Mouse (Mus musculus) liver, embryonic 13.5 days (tissue): ENCODE data around the gene Serpinf1. TPM values are rescaled to one million over a fixed set of nuclear protein-coding genes. Genes with fewer than 3 reads are reported as not detected.

ENCODE experiments used
- ATAC-seq: fragments of 200-750 bp; cut with Nextera tagmentation; 2 replicates; pipeline ENCODE4 v1.8.0; 2017; ENCODE audit warnings: low read depth, mild to moderate bottlenecking, moderate number of reproducible peaks, moderate library complexity
- DNase-seq: peaks from one replicate; pipeline ENCODE4 v3.0.0; 2022
- H3K27ac ChIP-seq: fragments of 300-500 bp; sonication (generic); 2 replicates; pipeline ENCODE4 v1.5.1; 2015; ENCODE audit warnings: moderate library complexity, mild to moderate bottlenecking, inconsistent platforms
- H3K27me3 ChIP-seq: fragments of 300-500 bp; sonication (generic); 2 replicates; pipeline ENCODE4 v1.6.1; 2015; ENCODE audit warnings: mild to moderate bottlenecking, inconsistent platforms
- H3K36me3 ChIP-seq: fragments of 300-500 bp; sonication (generic); 2 replicates; pipeline ENCODE4 v1.6.1; 2015; ENCODE audit warnings: mild to moderate bottlenecking, inconsistent platforms
- H3K4me1 ChIP-seq: fragments of 300-500 bp; sonication (generic); replicated peaks from 2 replicates; pipeline ENCODE4 v1.6.1; 2015; ENCODE audit warnings: inconsistent platforms
- H3K4me2 ChIP-seq: fragments of 300-500 bp; sonication (generic); 2 replicates; pipeline ENCODE4 v1.6.1; 2015; ENCODE audit warnings: inconsistent platforms, mild to moderate bottlenecking, moderate library complexity
- H3K4me3 ChIP-seq: fragments of 300-500 bp; sonication (generic); replicated peaks from 2 replicates; pipeline ENCODE4 v1.5.1; 2015; ENCODE audit warnings: mild to moderate bottlenecking, inconsistent platforms
- H3K9ac ChIP-seq: fragments of 300-500 bp; sonication (generic); 2 replicates; pipeline ENCODE4 v1.6.1; 2015; ENCODE audit warnings: mild to moderate bottlenecking, inconsistent platforms
- H3K9me3 ChIP-seq: fragments of 300-500 bp; sonication (generic); replicated peaks from 2 replicates; pipeline ENCODE4 v1.6.1; 2016; ENCODE audit warnings: inconsistent platforms
- WGBS: fragments of 180-500 bp; shearing (Covaris S2); methylation state at CpG from one replicate; pipeline ENCODE4 v1.1.7; 2015; ENCODE audit not compliant: insufficient replicate concordance; 5-methylcytosine and 5-hydroxymethylcytosine counted together
- polyA plus RNA-seq: library from polyadenylated mRNA; unstranded; fragments of >200 nt; fragmentation: Nextera tagmentation; extraction: Ambion mirVana; gene quantifications from 2 replicates; pipeline ENCODE4 v1.2.1, GENCODE M21; 2015

The Serpinf1 gene
- polyA plus RNA-seq, 1 experiment from 2014 or later = 181 TPM

DNA sequence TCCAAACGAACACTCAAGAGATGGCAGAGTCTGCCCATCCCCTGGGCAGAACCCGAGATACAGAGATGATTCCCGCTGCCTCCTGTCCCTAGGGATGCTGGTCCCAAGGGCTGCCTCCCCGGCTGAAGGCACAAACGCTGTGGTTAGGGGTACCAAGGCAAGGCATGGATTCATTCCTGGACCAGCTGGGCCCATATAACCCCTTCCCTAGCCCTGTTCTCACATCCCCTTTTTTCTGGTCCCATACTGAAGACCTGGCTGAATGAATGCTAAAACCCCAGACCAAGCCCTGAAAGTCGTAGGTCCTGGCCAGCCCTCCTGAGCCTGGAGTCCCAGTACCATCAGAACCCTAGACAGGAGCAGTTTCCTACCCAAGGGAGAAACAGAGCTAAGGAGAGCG is 18.5 kb upstream of the Serpinf1 start:
- H3K27me3 ChIP-seq = no peaks in the 10 kb centered on the region
- H3K27ac ChIP-seq = peak overlapping the region; percentile 64; the same call in 1 of the 2 replicates
- no peaks in the 10 kb centered on the region for H3K9me3 ChIP-seq
- no peak for DNase-seq
- no peak overlapping the region for H3K4me3 ChIP-seq
- no peak overlapping the region for H3K9ac ChIP-seq
- no peak overlapping the region for H3K4me2 ChIP-seq
- H3K4me1 ChIP-seq = peaks cover 58% of the 10 kb centered on the region
- 77% methylated on average over 7 of the region's 7 CpGs for WGBS
- no peak for ATAC-seq
- peaks cover 73% of the 10 kb centered on the region for H3K36me3 ChIP-seq

DNA sequence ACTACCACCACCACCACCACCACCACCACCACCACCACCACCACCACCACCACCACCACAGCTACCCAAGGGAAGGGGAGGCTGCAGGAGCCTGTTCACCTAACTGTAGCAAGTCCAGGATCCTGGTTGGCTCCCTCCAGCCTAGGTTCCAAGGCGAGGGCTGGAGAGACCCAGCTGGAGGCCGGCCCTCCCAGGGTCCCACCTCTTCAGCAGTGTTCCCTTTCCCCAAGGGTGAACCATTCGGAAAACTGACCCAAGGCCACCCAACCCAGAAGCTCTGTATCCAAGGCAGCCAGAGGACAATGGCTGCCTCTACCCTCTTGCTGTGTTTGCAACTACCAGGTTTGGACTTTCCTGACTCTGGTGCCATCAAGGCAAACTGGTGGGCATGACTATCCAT is 17.4 kb upstream of the Serpinf1 start:
- peaks cover 50% of the 10 kb centered on the region for H3K4me1 ChIP-seq
- no peak overlapping the region for H3K4me2 ChIP-seq
- no peak for ATAC-seq
- peaks cover 73% of the 10 kb centered on the region for H3K36me3 ChIP-seq
- DNase-seq = no peak
- 0 out of 2 replicates have a peak overlapping the region, but pooled peaks have one; percentile 5 for H3K9ac ChIP-seq
- 81% methylated on average over 3 of the region's 3 CpGs for WGBS
- no peaks in the 10 kb centered on the region for H3K27me3 ChIP-seq
- H3K9me3 ChIP-seq = 0 out of 2 replicates have a peak, but pooled peaks cover 2% of the 10 kb centered on the region
- peak overlapping the region; percentile 64 for H3K27ac ChIP-seq
- H3K4me3 ChIP-seq = no peak overlapping the region

DNA sequence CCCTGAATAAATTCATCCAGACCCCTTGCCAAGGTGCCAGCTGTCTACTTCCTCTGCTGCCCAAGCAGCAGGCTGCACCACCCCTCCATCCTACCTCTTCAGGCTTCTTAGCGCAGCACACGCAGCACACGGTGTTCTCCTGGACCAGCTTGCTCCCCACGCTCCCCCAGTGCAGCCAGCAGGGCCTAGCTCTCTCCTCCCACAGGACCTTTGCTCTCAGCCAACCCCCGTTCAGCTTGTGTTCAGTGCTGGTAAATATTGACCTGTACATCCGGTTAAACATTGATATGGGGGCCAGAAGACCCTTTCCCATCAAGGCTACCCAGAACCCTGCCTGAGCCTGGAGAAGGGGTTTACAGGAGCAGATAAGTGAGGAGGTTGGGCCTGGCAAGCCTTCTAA is 16.9 kb upstream of the Serpinf1 start, which contains the start of gene Serpinf2:
Serpinf2 (minus strand) TSS at position 229 of the 400 bp plus-strand sequence.
- peaks cover 44% of the 10 kb centered on the region for H3K4me1 ChIP-seq
- H3K36me3 ChIP-seq = peaks cover 73% of the 10 kb centered on the region
- peak within 1 kb of the TSS; percentile 54 for H3K4me2 ChIP-seq
- ATAC-seq (peak; percentile 60), DNase-seq (no peak)
- peaks cover 7% of the 10 kb centered on the region for H3K9me3 ChIP-seq
- peak within 1 kb of the TSS; percentile 67 for H3K27ac ChIP-seq
- no peaks in the 10 kb centered on the region for H3K27me3 ChIP-seq
- 79% methylated on average over 6 of the region's 6 CpGs for WGBS
- H3K9ac ChIP-seq = peak within 1 kb of the TSS; percentile 56
- H3K4me3 ChIP-seq = peak within 1 kb of the TSS; percentile 56

DNA sequence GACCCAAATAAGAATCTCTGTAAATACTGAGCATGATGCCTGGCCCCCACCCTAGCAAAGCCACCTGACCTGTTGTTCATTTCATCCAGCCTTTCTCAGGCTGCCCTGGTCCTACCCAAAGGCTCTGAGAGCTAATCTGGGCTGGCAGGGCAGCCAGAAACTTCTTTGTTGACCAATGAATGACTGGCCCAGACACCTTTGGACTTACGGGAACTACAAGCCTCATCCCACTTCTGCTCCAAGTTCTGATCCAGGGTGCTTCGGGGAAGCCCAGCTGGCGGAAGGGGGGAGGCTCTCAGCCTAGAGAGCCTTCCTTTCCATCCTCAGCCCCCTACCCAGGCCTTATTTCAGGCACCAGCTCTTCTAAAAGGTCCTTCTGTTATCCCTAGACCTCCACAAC is 16.3 kb upstream of the Serpinf1 start:
- Histone ChIP-seq H3K36me3 (peaks cover 73% of the 10 kb centered on the region), H3K4me1 (peaks cover 40% of the 10 kb centered on the region), H3K9me3 (peaks cover 10% of the 10 kb centered on the region), H3K9ac (peak overlapping the region; percentile 55), H3K27ac (peak overlapping the region; percentile 67), H3K27me3 (no peaks in the 10 kb centered on the region), H3K4me2 (peak overlapping the region; percentile 54), H3K4me3 (peak overlapping the region; percentile 56)
- ATAC-seq (no peak), DNase-seq (no peak)
- WGBS = 87% methylated on average over 3 of the region's 3 CpGs

DNA sequence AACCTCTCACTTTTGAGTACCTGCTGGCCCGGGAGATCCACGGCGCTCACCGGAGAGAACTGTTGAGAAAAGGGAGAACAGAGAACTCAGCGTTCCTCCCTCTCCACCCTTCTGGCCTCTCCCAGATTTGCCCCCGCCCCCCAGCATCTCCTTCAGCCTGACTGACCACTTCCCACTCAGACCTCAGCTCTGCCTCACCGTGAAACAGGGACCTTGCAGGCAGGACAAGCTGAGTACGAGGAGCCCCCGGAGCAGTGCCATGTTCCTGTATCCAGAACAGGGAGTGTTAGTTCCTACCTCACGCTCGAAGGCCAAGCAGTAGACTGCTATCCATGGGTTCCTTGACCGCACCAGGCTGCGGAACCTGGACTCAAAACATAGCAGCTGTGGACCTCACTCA is 15.7 kb upstream of the Serpinf1 start:
- H3K27me3 ChIP-seq = no peaks in the 10 kb centered on the region
- DNase-seq = no peak
- H3K9me3 ChIP-seq = peaks cover 10% of the 10 kb centered on the region
- peaks cover 36% of the 10 kb centered on the region for H3K4me1 ChIP-seq
- peak overlapping the region; percentile 56 for H3K4me3 ChIP-seq
- peak overlapping the region; percentile 67 for H3K27ac ChIP-seq
- H3K4me2 ChIP-seq = peak overlapping the region; percentile 54
- peaks cover 70% of the 10 kb centered on the region for H3K36me3 ChIP-seq
- 58% methylated on average over 13 of the region's 13 CpGs for WGBS
- no peak for ATAC-seq
- peak overlapping the region; percentile 56 for H3K9ac ChIP-seq

GRCm38 (mm10) chr11:75434138-75434537 is 11.6 kb upstream of the Serpinf1 start:
- Histone ChIP-seq H3K36me3 (peaks cover 61% of the 10 kb centered on the region), H3K27me3 (no peaks in the 10 kb centered on the region), H3K9me3 (peaks cover 10% of the 10 kb centered on the region), H3K4me3 (no peak overlapping the region), H3K9ac (no peak overlapping the region), H3K4me1 (0 out of 2 replicates have a peak, but pooled peaks cover 6% of the 10 kb centered on the region), H3K4me2 (no peak overlapping the region), H3K27ac (0 out of 2 replicates have a peak overlapping the region, but pooled peaks have one; percentile 23)
- 79% methylated on average over 5 of the region's 5 CpGs for WGBS
- no peak for ATAC-seq
- DNase-seq = no peak

- ATAC-seq = no peak
- Histone ChIP-seq H3K27ac (no peak overlapping the region), H3K27me3 (no peaks in the 10 kb centered on the region), H3K4me1 (peaks cover 4% of the 10 kb centered on the region), H3K4me3 (no peak overlapping the region), H3K36me3 (peaks cover 51% of the 10 kb centered on the region), H3K9ac (no peak overlapping the region), H3K4me2 (no peak overlapping the region), H3K9me3 (peaks cover 10% of the 10 kb centered on the region)
- no peak for DNase-seq
- 77% methylated on average over 11 of the region's 11 CpGs for WGBS
These were observed 8.8 kb upstream of the Serpinf1 start for GRCm38 (mm10) chr11:75431307-75431706.

DNA sequence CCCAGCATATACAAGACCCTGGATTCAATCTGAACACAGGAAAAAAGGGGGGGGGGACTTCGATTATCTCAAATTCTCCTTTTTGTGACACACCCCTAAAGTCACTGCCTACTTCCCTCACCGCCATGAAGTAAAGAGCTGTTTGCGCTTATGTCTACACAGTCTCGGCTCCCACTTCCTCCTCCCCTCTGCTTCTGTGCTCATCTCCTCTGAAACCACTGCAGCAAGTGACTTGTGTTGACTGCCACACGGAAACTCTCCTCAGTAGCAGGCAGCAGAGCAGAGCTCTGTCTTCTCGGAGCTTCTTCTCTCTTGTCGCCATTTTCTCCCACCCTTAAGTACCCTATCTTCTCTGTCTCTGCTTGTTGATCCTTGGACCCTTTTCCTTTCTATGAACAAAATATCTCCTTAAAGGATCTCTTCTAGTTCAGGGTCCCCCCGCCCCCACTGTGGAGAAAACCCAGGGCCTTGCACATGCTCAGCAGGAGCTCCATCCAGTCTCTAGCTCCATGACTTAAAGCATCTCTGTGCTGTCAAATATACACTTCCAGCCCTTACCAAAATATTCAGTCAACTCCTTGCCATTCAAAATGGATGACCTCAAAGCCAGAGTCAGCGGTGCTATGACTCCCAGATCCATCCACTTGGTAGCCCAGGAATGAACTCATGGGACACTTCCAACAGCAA is 6.7 kb upstream of the Serpinf1 start:
- H3K36me3 ChIP-seq = peaks cover 30% of the 10 kb centered on the region
- peaks cover 12% of the 10 kb centered on the region for H3K4me1 ChIP-seq
- no peak overlapping the region for H3K27ac ChIP-seq
- no peak overlapping the region for H3K9ac ChIP-seq
- ATAC-seq = no peak
- no peak for DNase-seq
- no peak overlapping the region for H3K4me2 ChIP-seq
- WGBS = 27% methylated on average over 9 of the region's 9 CpGs
- H3K27me3 ChIP-seq = no peaks in the 10 kb centered on the region
- no peak overlapping the region for H3K4me3 ChIP-seq
- peaks cover under 1% of the 10 kb centered on the region; the same call in 1 of the 2 replicates for H3K9me3 ChIP-seq

GRCm38 (mm10) chr11:75424459-75424858 is 2.0 kb upstream of the Serpinf1 start:
- H3K4me2 ChIP-seq = no peak overlapping the region
- ATAC-seq (peak; percentile 27; the same call in 1 of the 2 replicates), DNase-seq (no peak)
- no peak overlapping the region for H3K9ac ChIP-seq
- 79% methylated on average over 3 of the region's 3 CpGs for WGBS
- H3K9me3 ChIP-seq = no peaks in the 10 kb centered on the region
- H3K4me1 ChIP-seq = peaks cover 24% of the 10 kb centered on the region
- H3K27ac ChIP-seq = no peak overlapping the region
- no peaks in the 10 kb centered on the region for H3K36me3 ChIP-seq
- H3K27me3 ChIP-seq = peaks cover 3% of the 10 kb centered on the region; the same call in 1 of the 2 replicates
- no peak overlapping the region for H3K4me3 ChIP-seq

DNA sequence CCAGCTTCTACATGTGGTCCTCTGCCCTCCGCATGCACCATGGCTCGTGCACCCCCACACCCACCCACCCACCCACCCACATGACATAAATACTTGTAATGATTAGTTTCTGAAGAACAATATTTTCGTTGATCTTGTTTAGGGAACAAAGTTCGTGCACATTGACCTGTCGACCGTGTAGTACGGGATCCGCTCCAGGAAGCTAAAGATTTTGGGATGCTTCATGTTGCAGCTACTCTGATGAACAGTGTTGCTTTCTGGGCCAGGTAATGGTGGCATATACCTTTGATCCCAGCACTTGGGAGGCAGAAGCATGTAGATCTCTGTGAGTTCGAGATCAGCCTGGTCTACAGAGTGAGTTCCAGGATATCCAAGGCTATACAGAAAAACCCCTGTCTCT is 1.5 kb upstream of the Serpinf1 start:
- H3K4me3 ChIP-seq = no peak overlapping the region
- WGBS = 78% methylated on average over 9 of the region's 9 CpGs

DNA sequence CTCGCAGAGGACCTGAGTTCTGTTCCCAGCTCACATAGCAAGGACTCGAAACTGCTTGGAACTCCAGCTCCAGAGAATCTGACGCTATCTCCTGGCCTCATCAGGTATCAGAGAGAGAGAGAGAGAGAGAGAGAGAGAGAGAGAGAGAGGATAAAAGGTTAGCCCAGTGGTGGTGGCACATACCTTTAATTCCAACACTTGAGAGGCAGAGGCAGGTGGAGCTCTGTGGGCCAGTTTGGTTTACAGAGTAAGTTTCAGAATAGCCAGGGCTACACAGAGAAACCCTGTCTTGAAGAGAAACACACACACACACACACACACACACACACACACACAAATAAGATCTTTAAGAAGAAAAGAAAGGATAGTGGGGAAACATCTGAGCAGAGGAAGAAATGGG is 590 bp upstream of the Serpinf1 start:
- no peak overlapping the region for H3K9ac ChIP-seq
- H3K36me3 ChIP-seq = no peaks in the 10 kb centered on the region
- peaks cover 3% of the 10 kb centered on the region; the same call in 1 of the 2 replicates for H3K27me3 ChIP-seq
- WGBS = 71% methylated on average over 3 of the region's 3 CpGs
- 0 out of 2 replicates have a peak overlapping the region, but pooled peaks have one; percentile 3 for H3K4me2 ChIP-seq
- no peak for ATAC-seq
- peaks cover 20% of the 10 kb centered on the region for H3K4me1 ChIP-seq
- H3K9me3 ChIP-seq = no peaks in the 10 kb centered on the region
- H3K27ac ChIP-seq = no peak overlapping the region
- H3K4me3 ChIP-seq = no peak overlapping the region
- no peak for DNase-seq

More for the DNA sequence above, 1.5 kb upstream of the Serpinf1 start:
- H3K9ac ChIP-seq = no peak overlapping the region
- DNase-seq (no peak), ATAC-seq (no peak)
- H3K36me3 ChIP-seq = no peaks in the 10 kb centered on the region
- peaks cover 24% of the 10 kb centered on the region for H3K4me1 ChIP-seq
- peaks cover 3% of the 10 kb centered on the region; the same call in 1 of the 2 replicates for H3K27me3 ChIP-seq
- H3K27ac ChIP-seq = no peak overlapping the region
- no peaks in the 10 kb centered on the region for H3K9me3 ChIP-seq
- H3K4me2 ChIP-seq = no peak overlapping the region
